Mouse (Mus musculus) midbrain, embryonic 10.5 days (tissue): ENCODE results near the gene Ubac1. TPM values are rescaled to one million over a fixed set of nuclear protein-coding genes. Genes with fewer than 3 reads are reported as not detected.
A peak's percentile ranks its signal among the peaks of the same experiment; 100 is the strongest.

ENCODE experiments used
- DNase-seq: peaks from one replicate; pipeline ENCODE4 v3.0.0-alpha.2; 2017; ENCODE audit warnings: low spot score
- H3K27ac ChIP-seq: fragments of 300-500 bp; sonication (generic); replicated peaks from 2 replicates; pipeline ENCODE4 v1.5.1; 2016; ENCODE audit warnings: mild to moderate bottlenecking
- H3K27me3 ChIP-seq: fragments of 300-500 bp; sonication (generic); 2 replicates; pipeline ENCODE4 v1.6.1; 2016; ENCODE audit warnings: low read depth, mild to moderate bottlenecking; ENCODE audit not compliant: poor library complexity, severe bottlenecking
- H3K36me3 ChIP-seq: fragments of 300-500 bp; sonication (generic); 2 replicates; pipeline ENCODE4 v1.6.1; 2016; ENCODE audit warnings: mild to moderate bottlenecking, moderate library complexity
- H3K4me1 ChIP-seq: fragments of 300-500 bp; sonication (generic); 2 replicates; pipeline ENCODE4 v1.6.1; 2016
- H3K4me3 ChIP-seq: fragments of 300-500 bp; sonication (generic); 2 replicates; pipeline ENCODE4 v1.5.1; 2016; ENCODE audit warnings: mild to moderate bottlenecking, moderate library complexity
- H3K9me3 ChIP-seq: fragments of 300-500 bp; sonication (generic); replicated peaks from 2 replicates; pipeline ENCODE4 v1.6.1; 2016; ENCODE audit warnings: mild to moderate bottlenecking
- WGBS: fragments of 180-500 bp; shearing (Covaris S2); methylation state at CpG from one replicate; pipeline ENCODE4 v1.1.7; 2016; 5-methylcytosine and 5-hydroxymethylcytosine counted together
- polyA plus RNA-seq: library from polyadenylated mRNA; unstranded; fragments of >200 nt; fragmentation: Nextera tagmentation; extraction: Ambion mirVana; gene quantifications from 2 replicates; pipeline ENCODE4 v1.2.1, GENCODE M21; 2016

Ubac1 gene
- polyA plus RNA-seq, 1 experiment from 2014 or later = 89.5 TPM

GRCm38 (mm10) chr2:26019923-26020322, 1.6 kb downstream of the Ubac1 start:
- 84% methylated on average over 3 of the region's 3 CpGs for WGBS

GRCm38 (mm10) chr2:26017326-26017725, 4.2 kb downstream of the Ubac1 start:
- H3K27me3 ChIP-seq = no peaks in the 10 kb centered on the region
- WGBS = 86% methylated on average over 4 of the region's 4 CpGs
- H3K4me1 ChIP-seq = peaks cover 20% of the 10 kb centered on the region
- no peak overlapping the region for H3K4me3 ChIP-seq
- H3K36me3 ChIP-seq = peaks cover 40% of the 10 kb centered on the region
- DNase-seq = no peak
- no peaks in the 10 kb centered on the region for H3K9me3 ChIP-seq
- no peak overlapping the region for H3K27ac ChIP-seq

More at GRCm38 (mm10) chr2:26019923-26020322, 1.6 kb downstream of the Ubac1 start:
- peaks cover 14% of the 10 kb centered on the region for H3K36me3 ChIP-seq
- peaks cover 20% of the 10 kb centered on the region for H3K4me1 ChIP-seq
- peak overlapping the region; percentile 80 for H3K4me3 ChIP-seq
- no peaks in the 10 kb centered on the region for H3K27me3 ChIP-seq
- H3K9me3 ChIP-seq = no peaks in the 10 kb centered on the region
- 0 out of 2 replicates have a peak overlapping the region, but pooled peaks have one; percentile 86 for H3K27ac ChIP-seq
- no peak for DNase-seq

GRCm38 (mm10) chr2:26013674-26014073, 7.9 kb downstream of the Ubac1 start:
- Histone ChIP-seq H3K27ac (no peak overlapping the region), H3K36me3 (peaks cover 76% of the 10 kb centered on the region)

GRCm38 (mm10) chr2:26011420-26011819, 10.1 kb downstream of the Ubac1 start:
- Histone ChIP-seq H3K4me3 (no peak overlapping the region), H3K36me3 (peaks cover 99% of the 10 kb centered on the region)
- WGBS = 83% methylated on average over 1 of the region's 1 CpGs

More at GRCm38 (mm10) chr2:26013674-26014073, 7.9 kb downstream of the Ubac1 start:
- Histone ChIP-seq H3K4me3 (no peak overlapping the region), H3K4me1 (no peaks in the 10 kb centered on the region), H3K9me3 (no peaks in the 10 kb centered on the region), H3K27me3 (no peaks in the 10 kb centered on the region)
- no peak for DNase-seq
- WGBS = 96% methylated on average over 3 of the region's 3 CpGs

DNA sequence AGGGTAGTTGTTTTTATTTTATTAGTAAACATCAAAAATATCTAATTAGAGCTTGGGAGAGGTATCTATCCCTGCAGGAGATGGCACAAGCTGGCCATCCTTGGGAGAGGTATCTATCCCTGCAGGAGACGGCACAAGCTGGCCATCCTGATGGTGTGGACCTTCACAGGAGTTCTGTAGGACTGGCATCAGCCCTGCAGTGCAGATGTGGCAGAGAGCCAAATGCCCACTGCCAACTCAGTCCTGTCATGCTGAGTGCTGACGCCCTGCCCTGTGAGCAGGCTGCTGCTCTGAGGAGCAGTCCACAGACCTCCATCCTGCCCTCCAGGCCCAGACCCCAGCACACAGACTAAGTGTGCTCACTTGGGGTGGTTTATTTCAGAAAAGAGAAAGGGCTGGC, 19.5 kb downstream of the Ubac1 start:
- no peak for DNase-seq
- H3K27ac ChIP-seq = no peak overlapping the region
- H3K27me3 ChIP-seq = no peaks in the 10 kb centered on the region
- H3K9me3 ChIP-seq = no peaks in the 10 kb centered on the region
- peaks cover 93% of the 10 kb centered on the region for H3K36me3 ChIP-seq
- 92% methylated on average over 2 of the region's 2 CpGs for WGBS
- no peak overlapping the region for H3K4me3 ChIP-seq
- H3K4me1 ChIP-seq = no peaks in the 10 kb centered on the region

More at GRCm38 (mm10) chr2:26011420-26011819, 10.1 kb downstream of the Ubac1 start:
- no peaks in the 10 kb centered on the region for H3K9me3 ChIP-seq
- no peak overlapping the region for H3K27ac ChIP-seq
- DNase-seq = no peak
- no peaks in the 10 kb centered on the region for H3K4me1 ChIP-seq
- no peaks in the 10 kb centered on the region for H3K27me3 ChIP-seq

DNA sequence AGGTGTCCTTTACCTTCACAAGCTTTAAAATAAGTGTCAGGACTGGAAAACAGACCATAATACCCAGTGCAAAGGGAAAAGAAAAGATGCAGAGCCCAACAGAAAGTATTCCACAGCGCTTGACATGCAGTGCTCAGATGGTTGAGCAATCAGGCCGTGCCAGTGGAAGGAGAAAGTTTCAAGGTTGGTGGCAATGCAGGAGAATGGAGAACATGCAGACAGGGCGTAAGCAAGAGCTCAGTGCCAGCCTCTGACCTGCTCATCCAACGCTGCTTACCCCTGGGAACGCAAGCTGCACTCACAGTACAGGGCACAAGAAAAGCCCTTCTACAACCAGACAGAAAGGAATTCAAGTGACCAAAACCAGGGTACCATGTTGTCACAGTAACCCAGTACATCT, 20.4 kb downstream of the Ubac1 start:
- H3K4me3 ChIP-seq = no peak overlapping the region
- peaks cover 92% of the 10 kb centered on the region for H3K36me3 ChIP-seq
- H3K4me1 ChIP-seq = no peaks in the 10 kb centered on the region
- no peaks in the 10 kb centered on the region for H3K9me3 ChIP-seq
- no peak overlapping the region for H3K27ac ChIP-seq
- 93% methylated on average over 5 of the region's 5 CpGs for WGBS
- H3K27me3 ChIP-seq = no peaks in the 10 kb centered on the region
- no peak for DNase-seq

DNA sequence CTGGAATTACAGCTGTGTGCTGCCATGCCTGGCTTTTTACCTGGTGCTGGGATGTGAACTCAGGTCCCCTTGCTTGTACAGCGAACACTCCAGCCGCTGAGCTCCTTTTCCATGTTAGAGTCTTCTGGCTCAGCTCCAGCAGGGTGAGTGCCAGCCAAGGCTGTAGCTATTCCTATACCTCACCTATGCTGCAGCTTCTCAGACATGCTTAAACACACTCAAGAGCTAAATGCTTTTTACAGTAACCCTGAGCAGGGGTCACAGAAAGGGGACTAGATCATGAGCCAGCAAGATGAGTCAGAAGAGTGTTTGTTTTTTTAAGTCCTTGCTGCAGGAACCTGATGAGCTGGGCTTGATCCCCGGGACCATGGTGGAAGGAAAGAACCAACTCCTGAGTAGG, 23.8 kb downstream of the Ubac1 start:
- Histone ChIP-seq H3K9me3 (no peaks in the 10 kb centered on the region), H3K36me3 (peaks cover 59% of the 10 kb centered on the region), H3K4me3 (no peak overlapping the region), H3K27ac (no peak overlapping the region), H3K4me1 (no peaks in the 10 kb centered on the region), H3K27me3 (no peaks in the 10 kb centered on the region)
- no peak for DNase-seq
- 92% methylated on average over 3 of the region's 3 CpGs for WGBS

DNA sequence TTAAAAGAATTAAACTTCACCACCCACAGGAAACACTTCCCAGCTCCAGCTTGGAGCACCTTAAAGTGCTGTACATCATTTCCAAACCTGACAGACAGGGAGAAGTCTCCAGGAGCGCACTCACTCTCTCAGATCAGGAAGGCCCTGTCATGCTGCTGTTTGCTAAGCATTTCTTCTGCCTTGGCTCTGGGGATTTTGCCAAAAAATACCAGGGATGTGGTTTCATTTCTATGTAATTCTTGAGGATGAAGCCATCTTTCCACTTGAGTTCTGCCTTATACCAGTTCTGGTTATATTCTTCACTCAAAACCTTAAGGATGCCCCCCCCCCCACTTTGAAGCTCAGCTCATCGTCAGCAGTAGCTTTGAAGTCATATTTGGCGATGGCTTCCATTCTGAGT, 26.8 kb downstream of the Ubac1 start:
- Histone ChIP-seq H3K4me1 (no peaks in the 10 kb centered on the region), H3K27me3 (no peaks in the 10 kb centered on the region), H3K27ac (no peak overlapping the region), H3K9me3 (no peaks in the 10 kb centered on the region), H3K36me3 (peaks cover 34% of the 10 kb centered on the region), H3K4me3 (no peak overlapping the region)
- 93% methylated on average over 3 of the region's 3 CpGs for WGBS
- DNase-seq = no peak

- Histone ChIP-seq H3K27ac (no peak overlapping the region), H3K4me1 (no peaks in the 10 kb centered on the region), H3K4me3 (no peak overlapping the region), H3K27me3 (no peaks in the 10 kb centered on the region), H3K9me3 (no peaks in the 10 kb centered on the region), H3K36me3 (peaks cover 11% of the 10 kb centered on the region)
- 78% methylated on average over 2 of the region's 2 CpGs for WGBS
- DNase-seq = no peak
Observed at GRCm38 (mm10) chr2:25992285-25992684, 29.3 kb downstream of the Ubac1 start.

GRCm38 (mm10) chr2:25989651-25990050, 31.9 kb downstream of the Ubac1 start:
- no peaks in the 10 kb centered on the region for H3K9me3 ChIP-seq
- H3K4me1 ChIP-seq = no peaks in the 10 kb centered on the region
- peaks cover 4% of the 10 kb centered on the region for H3K27me3 ChIP-seq
- DNase-seq = no peak
- no peaks in the 10 kb centered on the region for H3K36me3 ChIP-seq
- no peak overlapping the region for H3K4me3 ChIP-seq
- 87% methylated on average over 1 of the region's 1 CpGs for WGBS
- no peak overlapping the region for H3K27ac ChIP-seq

- Histone ChIP-seq H3K4me3 (no peak overlapping the region), H3K36me3 (no peaks in the 10 kb centered on the region), H3K9me3 (no peaks in the 10 kb centered on the region), H3K27ac (no peak overlapping the region), H3K27me3 (peaks cover 10% of the 10 kb centered on the region), H3K4me1 (peaks cover 11% of the 10 kb centered on the region)
- 90% methylated on average over 6 of the region's 6 CpGs for WGBS
- no peak for DNase-seq
Observed at GRCm38 (mm10) chr2:25987817-25988216, 33.7 kb downstream of the Ubac1 start.

GRCm38 (mm10) chr2:25986601-25987000, 34.9 kb downstream of the Ubac1 start:
- WGBS = 65% methylated on average over 5 of the region's 5 CpGs
- H3K27me3 ChIP-seq = peaks cover 10% of the 10 kb centered on the region
- no peak for DNase-seq

DNA sequence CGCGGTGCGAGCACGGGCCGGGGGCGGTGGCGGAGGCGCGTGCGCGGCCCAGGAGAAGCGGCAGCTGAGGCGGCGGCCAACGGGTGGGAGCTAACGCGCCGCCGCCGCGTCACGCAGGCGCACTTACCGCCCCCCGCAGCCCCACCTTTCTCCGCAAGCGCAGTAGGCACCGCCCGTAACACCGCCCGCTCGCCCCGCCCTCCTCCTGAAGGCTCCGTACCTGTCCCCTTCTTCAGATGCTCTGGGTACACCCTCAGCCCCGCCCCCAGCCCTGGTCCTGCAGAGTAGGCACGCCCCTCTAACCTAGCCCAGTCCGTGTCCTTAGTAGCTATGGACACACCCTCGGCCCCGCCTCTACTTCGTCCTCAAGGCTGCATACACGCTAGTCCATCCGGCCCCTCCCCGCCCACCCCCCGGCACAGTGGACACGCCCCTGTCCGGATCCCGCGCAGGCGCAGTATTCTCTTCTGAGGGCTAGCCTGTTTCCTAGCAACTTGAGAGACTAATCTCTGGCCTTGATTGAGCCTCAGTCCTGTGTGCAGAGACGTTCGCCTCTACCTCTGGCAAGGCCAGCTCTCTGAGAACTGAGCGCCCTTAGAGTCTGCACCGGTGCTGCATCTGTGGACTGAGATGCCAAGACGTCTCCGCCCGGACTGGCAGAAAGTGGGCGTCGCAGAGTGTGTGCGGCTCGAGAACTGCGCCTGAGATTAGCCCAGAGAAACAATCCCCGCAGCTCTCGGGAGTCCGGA, 38.2 kb downstream of the Ubac1 start, which contains the start of gene Camsap1:
TSS of gene Camsap1 (minus strand) at position 124 of the 749 bp plus-strand sequence.
- DNase-seq = peak; percentile 100
- H3K27me3 ChIP-seq = peaks cover 10% of the 10 kb centered on the region
- no peaks in the 10 kb centered on the region for H3K9me3 ChIP-seq
- peak within 1 kb of the TSS; percentile 99 for H3K27ac ChIP-seq
- peaks cover 45% of the 10 kb centered on the region for H3K4me1 ChIP-seq
- H3K4me3 ChIP-seq = peak within 1 kb of the TSS; percentile 96
- under 1% methylated on average over 64 of the region's 64 CpGs for WGBS
- H3K36me3 ChIP-seq = peaks cover 12% of the 10 kb centered on the region

More at GRCm38 (mm10) chr2:25986601-25987000, 34.9 kb downstream of the Ubac1 start:
- Histone ChIP-seq H3K9me3 (no peaks in the 10 kb centered on the region), H3K4me1 (peaks cover 18% of the 10 kb centered on the region), H3K4me3 (no peak overlapping the region), H3K27ac (no peak overlapping the region), H3K36me3 (no peaks in the 10 kb centered on the region)
